Mouse (Mus musculus) left cerebral cortex, postnatal 10 days (tissue): ENCODE measurements around the gene Rab13. TPM values are rescaled to one million over a fixed set of nuclear protein-coding genes. Genes with fewer than 3 reads are reported as not detected.

Experiments
- DNase-seq, 2 experiments: peaks; one replicate each; pipeline ENCODE4 v3.0.0; 2021 to 2022; ENCODE audit warnings: low spot score in 2 of 2, mixed read lengths in 1 of 2; ENCODE audit errors: extremely low spot score in 1 of 2
- intact Hi-C: fragments of 180-260 bp; cut with DNase I; formaldehyde crosslinking; loops from one replicate; pipeline ENCODE4 v1.15.1; 2025
- total RNA-seq, 2 experiments: library from RNA; stranded (reverse); gene quantifications; 2 replicates each; pipeline ENCODE4 v1.2.3; 2021

Gene Rab13
- total RNA-seq: 1 to 10 TPM; 6.5 to 7.0 TPM

GRCm38 (mm10) chr3:90213377-90213866, at the start of gene Rab13, which contains the start of gene Rps27:
Gene Rab13 (plus strand): TSS chr3:90213695.
Gene Rps27 (minus strand): TSS chr3:90213651.
- intact Hi-C loops: no loop called here
- peak; percentile 88 to 94 for DNase-seq

GRCm38 (mm10) chr3:90179566-90179965, 33.9 kb upstream of the Rab13 start:
- intact Hi-C loops: no loop called here
- no peak for DNase-seq

GRCm38 (mm10) chr3:90183581-90183980, 29.9 kb upstream of the Rab13 start:
- peak in 1 of 2 experiments; percentile 29 for DNase-seq
- intact Hi-C loops: no loop called here

GRCm38 (mm10) chr3:90190859-90191510, 22.5 kb upstream of the Rab13 start:
- no peak for DNase-seq
- intact Hi-C loops: no loop called here

GRCm38 (mm10) chr3:90194759-90195158, 18.7 kb upstream of the Rab13 start:
- intact Hi-C loops: no loop called here
- DNase-seq: no peak

GRCm38 (mm10) chr3:90195644-90196043, 17.9 kb upstream of the Rab13 start:
- DNase-seq: no peak
- intact Hi-C loops: no loop called here

- DNase-seq: no peak
- intact Hi-C loops: no loop called here
These were observed 15.9 kb upstream of the Rab13 start for GRCm38 (mm10) chr3:90197548-90197947.

GRCm38 (mm10) chr3:90202884-90203283, 10.6 kb upstream of the Rab13 start:
- DNase-seq: no peak
- intact Hi-C loops: no loop called here

- intact Hi-C loops: no loop called here
These were observed 9.9 kb upstream of the Rab13 start for GRCm38 (mm10) chr3:90203619-90204018.

GRCm38 (mm10) chr3:90204582-90204981, 8.9 kb upstream of the Rab13 start:
- intact Hi-C loops: no loop called here
- DNase-seq: no peak

More at GRCm38 (mm10) chr3:90203619-90204018, 9.9 kb upstream of the Rab13 start:
- no peak for DNase-seq

GRCm38 (mm10) chr3:90208662-90209061, 4.8 kb upstream of the Rab13 start:
- intact Hi-C loops: no loop called here
- DNase-seq: no peak

- intact Hi-C loops: no loop called here
- DNase-seq: no peak
These were observed 3.5 kb upstream of the Rab13 start for GRCm38 (mm10) chr3:90209908-90210566.

GRCm38 (mm10) chr3:90211475-90212398, 1.8 kb upstream of the Rab13 start:
- intact Hi-C loops: no loop called here

GRCm38 (mm10) chr3:90212723-90213122, 772 bp upstream of the Rab13 start:
- intact Hi-C loops: no loop called here
- DNase-seq: no peak

More at GRCm38 (mm10) chr3:90211475-90212398, 1.8 kb upstream of the Rab13 start:
- DNase-seq: no peak

GRCm38 (mm10) chr3:90213956-90214684, 625 bp downstream of the Rab13 start:
- intact Hi-C loops: no loop called here
- peak in 1 of 2 experiments; percentile 30 for DNase-seq

GRCm38 (mm10) chr3:90215825-90216380, 2.4 kb downstream of the Rab13 start:
- DNase-seq: no peak
- intact Hi-C loops: loop anchor here (5.0 kb wide), 1 partner anchor 156 kb away; no protein-coding TSS in a partner anchor

GRCm38 (mm10) chr3:90220088-90220487, 6.6 kb downstream of the Rab13 start:
- intact Hi-C loops: no loop called here

GRCm38 (mm10) chr3:90220531-90220951, 7.0 kb downstream of the Rab13 start:
- peak in 1 of 2 experiments; percentile 89 for DNase-seq
- intact Hi-C loops: no loop called here

More at GRCm38 (mm10) chr3:90220088-90220487, 6.6 kb downstream of the Rab13 start:
- DNase-seq: peak; percentile 33 to 43
